Mouse (Mus musculus) frontal cortex, adult 2 months (tissue): ENCODE results near the gene Amn1. TPM values are rescaled to one million over a fixed set of nuclear protein-coding genes. Genes with fewer than 3 reads are reported as not detected.

Experiments
- DNase-seq, 2 experiments: peaks; one replicate each; pipeline ENCODE4 v3.0.0; 2022; ENCODE audit warnings: low spot score in 1 of 2; ENCODE audit errors: extremely low spot score in 1 of 2
- polyA plus RNA-seq: library from polyadenylated mRNA; depleted of rRNA; stranded (reverse); fragments of >200 nt; gene quantifications from 2 replicates; pipeline ENCODE4 v1.2.3, GENCODE M21; 2012; rRNA removed

Gene Amn1
- polyA plus RNA-seq, 1 experiment: 26.6 TPM

GRCm38 (mm10) chr6:149118935-149119334 is 69.6 kb downstream of the Amn1 start:
- no peak for DNase-seq

GRCm38 (mm10) chr6:149116992-149117391 is 71.5 kb downstream of the Amn1 start:
- DNase-seq: no peak

- DNase-seq: no peak
Observed at GRCm38 (mm10) chr6:149108909-149109308, 79.6 kb downstream of the Amn1 start.

GRCm38 (mm10) chr6:149107615-149108014 is 80.9 kb downstream of the Amn1 start:
- no peak for DNase-seq

Other genes starting within 250 kb of the Amn1 start
- gene Sinhcaf, start 242.2 kb downstream of the Amn1 start, polyA plus RNA-seq: 2.3 and 2.7 TPM in 2 replicates
- gene Dennd5b, start 87.0 kb downstream of the Amn1 start, polyA plus RNA-seq: 23.1 and 24.1 TPM in 2 replicates
- not detected in 2 replicates for gene Gm10203, start 58.5 kb downstream of the Amn1 start, polyA plus RNA-seq
- gene Etfbkmt, start 48.9 kb downstream of the Amn1 start, polyA plus RNA-seq: 5.6 and 6.2 TPM in 2 replicates
- gene Resf1, start 120.7 kb upstream of the Amn1 start, polyA plus RNA-seq: 6.3 and 6.7 TPM in 2 replicates
- 20.2 and 24.8 TPM in 2 replicates for gene Bicd1, start 220.2 kb upstream of the Amn1 start, polyA plus RNA-seq